ENCODE assay signal across 16 mouse cellular contexts in genomic region chr3:117814218-117814617, GRCm38 (mm10).
"Had no signal": no experiment of that assay in that cellular context is flagged by ENCODE, and none has a peak within 500 bp of the region (broad histone marks: within the 10 kb centered on the region; RNA-seq: fewer than 3 reads in every experiment).

No protein-coding gene starts in this region.

- H3K27me3 ChIP-seq: neural tube, embryonic 13.5 days; neural tube, embryonic 15.5 days; stomach, embryonic 15.5 days had no signal

- H3K4me3 ChIP-seq: neural tube, embryonic 13.5 days; neural tube, embryonic 15.5 days; stomach, embryonic 15.5 days had no signal

- H3K4me2 ChIP-seq: neural tube, embryonic 13.5 days; neural tube, embryonic 15.5 days; stomach, embryonic 15.5 days had no signal

- DNase-seq: retina, postnatal 1 day; right cerebral cortex, adult 18-20 months; right cerebral cortex, postnatal 14 days; right cerebral cortex, postnatal 25 days; right cerebral cortex, postnatal 4 days; spleen, adult 18-20 months; thymus, adult 18-20 months; thymus, adult 2 months; thymus, postnatal 14 days; thymus, postnatal 25 days; thymus, postnatal 36 days; thymus, postnatal 4 days had no signal

- H3K9me3 ChIP-seq: neural tube, embryonic 13.5 days; neural tube, embryonic 15.5 days; stomach, embryonic 15.5 days had no signal

- H3K4me1 ChIP-seq: neural tube, embryonic 13.5 days; neural tube, embryonic 15.5 days; stomach, embryonic 15.5 days had no signal

- H3K36me3 ChIP-seq: neural tube, embryonic 13.5 days; neural tube, embryonic 15.5 days; stomach, embryonic 15.5 days had no signal

- H3K27ac ChIP-seq: neural tube, embryonic 13.5 days; neural tube, embryonic 15.5 days; stomach, embryonic 15.5 days; stomach, postnatal 0 days had no signal

- H3K9ac ChIP-seq: neural tube, embryonic 13.5 days; neural tube, embryonic 15.5 days; stomach, embryonic 15.5 days had no signal
